Comparison of ENCODE assay signal across 8 mouse cellular contexts in genomic region chr11:116129993-116130487, GRCm38 (mm10). TPM values are rescaled to one million over a fixed set of nuclear protein-coding genes. Genes with fewer than 3 reads are reported as not detected.
A peak's percentile ranks its signal among the peaks of the same experiment; 100 is the strongest.
DNase-seq lines count a peak whose midpoint lies in the region; ATAC-seq and TF ChIP-seq lines count a peak whose summit lies in the region.

No protein-coding gene starts in this region.

- peak overlapping the region; percentile 54 for H3K4me3 ChIP-seq in layer of hippocampus, adult 2 months
- peak overlapping the region; percentile 65 for H3K4me3 ChIP-seq in bone marrow macrophage, adult 2 months (ENCODE audit: insufficient read depth, low read length)
- H3K4me3 ChIP-seq in hindbrain, embryonic 14.5 days (replicated peaks; ENCODE audit: low read length): peak overlapping the region; percentile 61
- peak overlapping the region; percentile 37 for H3K4me3 ChIP-seq in midbrain, embryonic 11.5 days (ENCODE audit: low read depth, low read length)

- no peaks in the 10 kb centered on the region for H3K9me3 ChIP-seq in hindbrain, embryonic 14.5 days (ENCODE audit: control insufficient read depth, low read length)
- no peaks in the 10 kb centered on the region for H3K9me3 ChIP-seq in midbrain, embryonic 11.5 days (ENCODE audit: control insufficient read depth, low read length)

- WGBS in hindbrain, embryonic 14.5 days: 26% methylated on average over 8 of the region's 8 CpGs
- 40% methylated on average over 8 of the region's 8 CpGs for WGBS in midbrain, embryonic 11.5 days

- H3K27ac ChIP-seq in layer of hippocampus, adult 2 months: peak overlapping the region; percentile 99
- peak overlapping the region; percentile 89 for H3K27ac ChIP-seq in bone marrow macrophage, adult 2 months (ENCODE audit: insufficient read depth, low read depth, low read length)
- peak overlapping the region; percentile 95 for H3K27ac ChIP-seq in hindbrain, embryonic 14.5 days
- peak overlapping the region; percentile 30 for H3K27ac ChIP-seq in midbrain, embryonic 11.5 days (ENCODE audit: low read depth, low read length)

- no peak for TF ChIP-seq CTCF in layer of hippocampus, adult 2 months (conservative IDR thresholded peaks at IDR 0.05)
- no peak for TF ChIP-seq CTCF in bone marrow macrophage, adult 2 months (IDR thresholded peaks at IDR 0.05; ENCODE audit: low read depth, low read length)

- no peaks in the 10 kb centered on the region for H3K27me3 ChIP-seq in hindbrain, embryonic 14.5 days (ENCODE audit: control insufficient read depth, insufficient read depth, low read length)
- H3K27me3 ChIP-seq in midbrain, embryonic 11.5 days (ENCODE audit: control insufficient read depth, insufficient read depth, low read length): no peaks in the 10 kb centered on the region

- H3K9ac ChIP-seq in hindbrain, embryonic 14.5 days: peak overlapping the region; percentile 83
- peak overlapping the region; percentile 69 for H3K9ac ChIP-seq in midbrain, embryonic 11.5 days (ENCODE audit: low read length)

- peaks cover 32% of the 10 kb centered on the region for H3K36me3 ChIP-seq in hindbrain, embryonic 14.5 days (replicated peaks; ENCODE audit: control insufficient read depth, insufficient read depth)
- H3K36me3 ChIP-seq in midbrain, embryonic 11.5 days (ENCODE audit: control insufficient read depth, insufficient read depth, low read length): peaks cover 10% of the 10 kb centered on the region; the same call in 1 of the 2 replicates

- peak overlapping the region; percentile 84 for H3K4me2 ChIP-seq in hindbrain, embryonic 14.5 days (replicated peaks)
- H3K4me2 ChIP-seq in midbrain, embryonic 11.5 days: peak overlapping the region; percentile 49

- H3K4me1 ChIP-seq in bone marrow macrophage, adult 2 months (ENCODE audit: control insufficient read depth, insufficient read depth, low read length): peaks cover 23% of the 10 kb centered on the region
- H3K4me1 ChIP-seq in hindbrain, embryonic 14.5 days (replicated peaks; ENCODE audit: control insufficient read depth, insufficient read depth, low read length): peaks cover 12% of the 10 kb centered on the region
- H3K4me1 ChIP-seq in midbrain, embryonic 11.5 days (ENCODE audit: control insufficient read depth, insufficient read depth, low read length): peaks cover 15% of the 10 kb centered on the region

- no peak; the same call in 1 of the 2 replicates for ATAC-seq in hindbrain, embryonic 14.5 days (ENCODE audit: low FRiP score)
- ATAC-seq in midbrain, embryonic 11.5 days (ENCODE audit: low FRiP score): peak; percentile 50
- no peak for ATAC-seq in cerebellum, adult (ENCODE audit: insufficient number of reproducible peaks, low FRiP score, low TSS enrichment)
- no peak for ATAC-seq in erythroid progenitor cell, adult 5-6 weeks (replicated peaks; ENCODE audit: low FRiP score, poor library complexity, severe bottlenecking)

- DNase-seq in layer of hippocampus, adult 2 months (ENCODE audit: low spot score in 2 of 2): no peak
- no peak for DNase-seq in layer of hippocampus, postnatal 10 days (ENCODE audit: low spot score in 2 of 2)
- no peak for DNase-seq in hindbrain, embryonic 14.5 days (ENCODE audit: low spot score)
- DNase-seq in midbrain, embryonic 11.5 days (ENCODE audit: low spot score, missing footprints): no peak
- no peak for DNase-seq in frontal cortex, adult 2 months (ENCODE audit: extremely low spot score in 1 of 2, low spot score in 1 of 2)

- TF ChIP-seq POLR2A in bone marrow macrophage, adult 2 months (IDR thresholded peaks at IDR 0.05; ENCODE audit: borderline replicate concordance, low read depth, low read length): no peak

RNA-seq across cellular contexts. Expression of gene Trim65, which starts 0.9 kb away (rescaled TPM):
- total RNA-seq in layer of hippocampus, adult 2 months (2021): 1 to 10 TPM; 6.9 to 7.7 TPM
- total RNA-seq in layer of hippocampus, postnatal 10 days (2021): 1 to 10 TPM; 5.3 to 5.5 TPM
- polyA plus RNA-seq in bone marrow macrophage, adult 2 months (2012; ENCODE audit: insufficient read depth, insufficient read length, missing spikeins): 22.4 and 23.4 TPM in 2 replicates
- polyA plus RNA-seq in hindbrain, embryonic 14.5 days (2014; fragmentation: Nextera tagmentation; extraction: Ambion mirVana): 2.7 and 2.9 TPM in 2 replicates
- polyA plus RNA-seq in midbrain, embryonic 11.5 days (2014; fragmentation: Nextera tagmentation; extraction: Ambion mirVana): 1.3 TPM in 2 replicates
- 4.0 and 4.6 TPM in 2 replicates for total RNA-seq in erythroid progenitor cell, adult 5-6 weeks (2015; ENCODE audit: low replicate concordance)
- 0.30 and 1.4 TPM in 2 replicates for total RNA-seq in erythroid progenitor cell, adult 5-6 weeks (2017; ENCODE audit: low replicate concordance)
- polyA plus RNA-seq in frontal cortex, adult 2 months (2012; rRNA removed): 6.2 and 6.3 TPM in 2 replicates

RNA-seq across cellular contexts. Expression of gene Trim47, which starts 3.0 kb away (rescaled TPM):
- total RNA-seq in layer of hippocampus, adult 2 months (2021): 1 to 10 TPM; 4.6 to 7.2 TPM
- 1 to 10 TPM; 6.4 to 7.2 TPM for total RNA-seq in layer of hippocampus, postnatal 10 days (2021)
- polyA plus RNA-seq in bone marrow macrophage, adult 2 months (2012; ENCODE audit: insufficient read depth, insufficient read length, missing spikeins): 32.1 and 38.5 TPM in 2 replicates
- 9.4 and 10.6 TPM in 2 replicates for polyA plus RNA-seq in hindbrain, embryonic 14.5 days (2014; fragmentation: Nextera tagmentation; extraction: Ambion mirVana)
- 2.7 TPM in 2 replicates for polyA plus RNA-seq in midbrain, embryonic 11.5 days (2014; fragmentation: Nextera tagmentation; extraction: Ambion mirVana)
- total RNA-seq in erythroid progenitor cell, adult 5-6 weeks (2015; ENCODE audit: low replicate concordance): 2.5 TPM in 1 of 2 replicates, not detected in the other
- total RNA-seq in erythroid progenitor cell, adult 5-6 weeks (2017; ENCODE audit: low replicate concordance): 0.90 TPM in 1 of 2 replicates, not detected in the other
- 6.2 and 7.4 TPM in 2 replicates for polyA plus RNA-seq in frontal cortex, adult 2 months (2012; rRNA removed)

RNA-seq across cellular contexts. Expression of gene Mrpl38, which starts 8.6 kb away (rescaled TPM):
- total RNA-seq in layer of hippocampus, adult 2 months (2021): 10 to 100 TPM; 64.6 to 66.8 TPM
- 10 to 100 TPM; 55.6 to 64.8 TPM for total RNA-seq in layer of hippocampus, postnatal 10 days (2021)
- 19.2 and 31.8 TPM in 2 replicates for polyA plus RNA-seq in bone marrow macrophage, adult 2 months (2012; ENCODE audit: insufficient read depth, insufficient read length, missing spikeins)
- polyA plus RNA-seq in hindbrain, embryonic 14.5 days (2014; fragmentation: Nextera tagmentation; extraction: Ambion mirVana): 79.4 and 83.1 TPM in 2 replicates
- polyA plus RNA-seq in midbrain, embryonic 11.5 days (2014; fragmentation: Nextera tagmentation; extraction: Ambion mirVana): 96.3 and 97.0 TPM in 2 replicates
- 9.2 and 16.9 TPM in 2 replicates for total RNA-seq in erythroid progenitor cell, adult 5-6 weeks (2015; ENCODE audit: low replicate concordance)
- 5.3 and 8.5 TPM in 2 replicates for total RNA-seq in erythroid progenitor cell, adult 5-6 weeks (2017; ENCODE audit: low replicate concordance)
- 36.1 and 44.3 TPM in 2 replicates for polyA plus RNA-seq in frontal cortex, adult 2 months (2012; rRNA removed)

RNA-seq across cellular contexts. Expression of gene Fbf1, which starts 37.9 kb away (rescaled TPM):
- total RNA-seq in layer of hippocampus, adult 2 months (2021): 10 to 100 TPM; 91.6 to 96.4 TPM
- total RNA-seq in layer of hippocampus, postnatal 10 days (2021): 10 to 100 TPM; 84.7 to 94.9 TPM
- polyA plus RNA-seq in bone marrow macrophage, adult 2 months (2012; ENCODE audit: insufficient read depth, insufficient read length, missing spikeins): 21.1 and 26.4 TPM in 2 replicates
- 43.0 and 45.4 TPM in 2 replicates for polyA plus RNA-seq in hindbrain, embryonic 14.5 days (2014; fragmentation: Nextera tagmentation; extraction: Ambion mirVana)
- 28.7 and 30.1 TPM in 2 replicates for polyA plus RNA-seq in midbrain, embryonic 11.5 days (2014; fragmentation: Nextera tagmentation; extraction: Ambion mirVana)
- 13.3 and 32.7 TPM in 2 replicates for total RNA-seq in erythroid progenitor cell, adult 5-6 weeks (2015; ENCODE audit: low replicate concordance)
- total RNA-seq in erythroid progenitor cell, adult 5-6 weeks (2017; ENCODE audit: low replicate concordance): 12.3 and 27.5 TPM in 2 replicates
- polyA plus RNA-seq in frontal cortex, adult 2 months (2012; rRNA removed): 105 and 124 TPM in 2 replicates

RNA-seq across cellular contexts. Expression of gene Wbp2, which starts 43.2 kb away (rescaled TPM):
- 100 to 1,000 TPM; 417 to 440 TPM for total RNA-seq in layer of hippocampus, adult 2 months (2021)
- 100 to 1,000 TPM; 199 to 238 TPM for total RNA-seq in layer of hippocampus, postnatal 10 days (2021)
- polyA plus RNA-seq in bone marrow macrophage, adult 2 months (2012; ENCODE audit: insufficient read depth, insufficient read length, missing spikeins): 134 and 155 TPM in 2 replicates
- 164 and 183 TPM in 2 replicates for polyA plus RNA-seq in hindbrain, embryonic 14.5 days (2014; fragmentation: Nextera tagmentation; extraction: Ambion mirVana)
- polyA plus RNA-seq in midbrain, embryonic 11.5 days (2014; fragmentation: Nextera tagmentation; extraction: Ambion mirVana): 84.9 and 86.8 TPM in 2 replicates
- 114 and 127 TPM in 2 replicates for total RNA-seq in erythroid progenitor cell, adult 5-6 weeks (2015; ENCODE audit: low replicate concordance)
- total RNA-seq in erythroid progenitor cell, adult 5-6 weeks (2017; ENCODE audit: low replicate concordance): 43.8 and 56.9 TPM in 2 replicates
- 391 and 407 TPM in 2 replicates for polyA plus RNA-seq in frontal cortex, adult 2 months (2012; rRNA removed)

Comparison
In these comparisons a context has a peak if more than half of its experiments do, and no peak if none do; other contexts are left out.
1. H3K27ac ChIP-seq: peak in every context shown above with its lines; median percentile 99 in layer of hippocampus, adult 2 months; 95 in hindbrain, embryonic 14.5 days; 89 in bone marrow macrophage, adult 2 months; 30 in midbrain, embryonic 11.5 days.